Mouse (Mus musculus) testis, adult 2 months (tissue): Measurements from ENCODE around the gene Commd8.

Experiments used
- CTCF ChIP-seq: fragments of 200-500 bp; IDR thresholded peaks from 2 replicates; pipeline ENCODE4 v1.5.1; 2012; ENCODE audit warnings: low read depth, mild to moderate bottlenecking, inconsistent platforms, low read length, moderate library complexity; ENCODE audit not compliant: control insufficient read depth, insufficient read depth, insufficient replicate concordance
- POLR2A ChIP-seq: fragments of 200-500 bp; IDR thresholded peaks from 2 replicates; pipeline ENCODE4 v1.6.1; 2012; ENCODE audit warnings: low read depth, mild to moderate bottlenecking, inconsistent platforms, low read length, moderate library complexity; ENCODE audit not compliant: control insufficient read depth

GRCm38 (mm10) chr5:72162855-72163254 lies 5.1 kb downstream of the Commd8 start:
- TF ChIP-seq POLR2A = no peak
- no peak for TF ChIP-seq CTCF
